Mouse (Mus musculus) left cerebral cortex, adult 18-20 months (tissue): Measurements from ENCODE around the gene Gm47959. TPM values are rescaled to one million over a fixed set of nuclear protein-coding genes. Genes with fewer than 3 reads are reported as not detected.
A peak's percentile ranks its signal among the peaks of the same experiment; 100 is the strongest.

Source experiments
- DNase-seq, 2 experiments: peaks; one replicate each; pipeline ENCODE4 v3.0.0; 2021 to 2022; ENCODE audit warnings: low spot score in 2 of 2, mixed read lengths in 1 of 2
- total RNA-seq, 2 experiments: library from RNA; stranded (reverse); gene quantifications; 2 replicates each; pipeline ENCODE4 v1.2.3; 2021

Gene Gm47959
- total RNA-seq, 2 experiments from 2014 or later: not detected

- DNase-seq: no peak
These were observed 32.2 kb downstream of the Gm47959 start for GRCm38 (mm10) chr1:83032508-83032907.

- DNase-seq: no peak
These were observed 34.2 kb downstream of the Gm47959 start for GRCm38 (mm10) chr1:83034509-83034908.

GRCm38 (mm10) chr1:83036892-83037667 lies 36.7 kb downstream of the Gm47959 start:
- DNase-seq: no peak

- DNase-seq: peak; percentile 14 to 41
These were observed 37.8 kb downstream of the Gm47959 start, which contains the start of gene Slc19a3 for GRCm38 (mm10) chr1:83038109-83038672. Gene Slc19a3 (minus strand): TSS chr1:83038448.

- DNase-seq: no peak
These were observed 38.7 kb downstream of the Gm47959 start for GRCm38 (mm10) chr1:83039080-83039479.

- no peak for DNase-seq
These were observed 42.0 kb downstream of the Gm47959 start, which contains the start of gene Krtap28-10 for GRCm38 (mm10) chr1:83042380-83042779. Gene Krtap28-10 (minus strand): TSS chr1:83042480.

- no peak for DNase-seq
These were observed 44.6 kb downstream of the Gm47959 start, which contains the start of gene Gm47969 for GRCm38 (mm10) chr1:83044882-83045427. Gene Gm47969 (plus strand): TSS chr1:83044932.

Other genes starting within 250 kb of the Gm47959 start
- not detected for gene Tm4sf20, start 232.1 kb upstream of the Gm47959 start, total RNA-seq
- not detected for gene Gm47791, start 229.3 kb upstream of the Gm47959 start, total RNA-seq
- 10 to 100 TPM; 72.5 to 80.7 TPM for gene Agfg1, start 161.1 kb upstream of the Gm47959 start, total RNA-seq
- under 1 TPM; 0.49 to 0.59 TPM for gene A030005L19Rik, start 87.2 kb upstream of the Gm47959 start, total RNA-seq
- gene A030014E15Rik, start 75.6 kb upstream of the Gm47959 start, total RNA-seq: not detected
- gene Gm6217, start 69.1 kb upstream of the Gm47959 start, total RNA-seq: not detected
- not detected for gene A030003K21Rik, start 57.2 kb upstream of the Gm47959 start, total RNA-seq
- not detected for gene Gm7544, start 44.5 kb upstream of the Gm47959 start, total RNA-seq
- gene Gm47955, start 40.3 kb upstream of the Gm47959 start, total RNA-seq: not detected
- 1 to 10 TPM; 2.0 to 2.6 TPM for gene Slc19a3, start 37.9 kb downstream of the Gm47959 start, total RNA-seq
- not detected for gene Krtap28-10, start 41.9 kb downstream of the Gm47959 start, total RNA-seq
- not detected for gene Gm47969, start 44.4 kb downstream of the Gm47959 start, total RNA-seq
- gene A030005K14Rik, start 58.8 kb downstream of the Gm47959 start, total RNA-seq: not detected
- gene Krtap28-13, start 60.4 kb downstream of the Gm47959 start, total RNA-seq: not detected
- not detected for gene Ccl20, start 116.2 kb downstream of the Gm47959 start, total RNA-seq
- gene Daw1, start 159.2 kb downstream of the Gm47959 start, total RNA-seq: under 1 TPM; 0.26 to 0.28 TPM